Mouse (Mus musculus) forebrain, postnatal 0 days (tissue): ENCODE data around the gene Prr36. TPM values are rescaled to one million over a fixed set of nuclear protein-coding genes. Genes with fewer than 3 reads are reported as not detected.

Experiments
- ATAC-seq: fragments of 200-750 bp; cut with Nextera tagmentation; 2 replicates; pipeline ENCODE4 v1.8.0; 2017; ENCODE audit warnings: mild to moderate bottlenecking, moderate library complexity
- DNase-seq: peaks from one replicate; pipeline ENCODE4 v3.0.0-alpha.2; 2015
- H3K27ac ChIP-seq: fragments of 300-500 bp; sonication (generic); 2 replicates; pipeline ENCODE4 v1.5.1; 2014; ENCODE audit warnings: low read depth, mild to moderate bottlenecking, antibody characterized with exemption, low read length, moderate library complexity, mixed read lengths
- H3K27me3 ChIP-seq: fragments of 300-500 bp; sonication (generic); 2 replicates; pipeline ENCODE4 v1.6.1; 2014; ENCODE audit warnings: mild to moderate bottlenecking, low read length, mixed read lengths; ENCODE audit not compliant: insufficient read depth
- H3K36me3 ChIP-seq: fragments of 300-500 bp; sonication (generic); 2 replicates; pipeline ENCODE4 v1.6.1; 2014; ENCODE audit warnings: mild to moderate bottlenecking, moderate library complexity; ENCODE audit not compliant: insufficient read depth
- H3K4me1 ChIP-seq: fragments of 300-500 bp; sonication (generic); 2 replicates; pipeline ENCODE4 v1.6.1; 2014; ENCODE audit warnings: antibody characterized with exemption; ENCODE audit not compliant: insufficient read depth
- H3K4me2 ChIP-seq: fragments of 300-500 bp; sonication (generic); 2 replicates; pipeline ENCODE4 v1.6.1; 2014; ENCODE audit warnings: low read depth, mild to moderate bottlenecking, moderate library complexity
- H3K4me3 ChIP-seq: fragments of 300-500 bp; sonication (generic); 2 replicates; pipeline ENCODE4 v1.5.1; 2014; ENCODE audit warnings: low read depth, low read length, mixed read lengths
- H3K9ac ChIP-seq: fragments of 300-500 bp; sonication (generic); 2 replicates; pipeline ENCODE4 v1.6.1; 2014; ENCODE audit warnings: mild to moderate bottlenecking
- H3K9me3 ChIP-seq: fragments of 300-500 bp; sonication (generic); 2 replicates; pipeline ENCODE4 v1.6.1; 2016; ENCODE audit warnings: low read length
- CTCF ChIP-seq: sonication (generic); IDR thresholded peaks from 2 replicates; pipeline ENCODE4 v1.5.1; 2016; ENCODE audit warnings: antibody characterized with exemption, control low read depth, low read depth
- WGBS: fragments of 180-500 bp; shearing (Covaris S2); extraction: QIAGEN DNeasy Blood & Tissue Kit; methylation state at CpG from one replicate; pipeline ENCODE4 v1.1.7; 2014; 5-methylcytosine and 5-hydroxymethylcytosine counted together
- polyA plus RNA-seq: library from polyadenylated mRNA; unstranded; fragments of >200 nt; fragmentation: Nextera tagmentation; extraction: Ambion mirVana; gene quantifications from 2 replicates; pipeline ENCODE4 v1.2.1, GENCODE M21; 2015
- total RNA-seq: library from RNA; depleted of rRNA; stranded (reverse); fragments of >200 nt; gene quantifications from 2 replicates; pipeline ENCODE4 v1.2.3, GENCODE M21; 2014

Prr36 gene
- total and polyA plus RNA-seq, 2 experiments from 2014 or later: 14.8 to 37.2 TPM

GRCm38 (mm10) chr8:4213210-4214005 lies 3.9 kb downstream of the Prr36 start:
- H3K4me2 ChIP-seq: peak overlapping the region; percentile 85

GRCm38 (mm10) chr8:4212809-4213209 lies 4.5 kb downstream of the Prr36 start:
- Histone ChIP-seq H3K9ac (peak overlapping the region; percentile 56), H3K4me1 (peaks cover 26% of the 10 kb centered on the region), H3K27me3 (no peaks in the 10 kb centered on the region), H3K4me3 (peak overlapping the region; percentile 39), H3K9me3 (no peaks in the 10 kb centered on the region), H3K4me2 (peak overlapping the region; percentile 85), H3K27ac (peak overlapping the region; percentile 57; the same call in 1 of the 2 replicates), H3K36me3 (peaks cover 20% of the 10 kb centered on the region)
- 3% methylated on average over 25 of the region's 25 CpGs for WGBS
- TF ChIP-seq CTCF: no peak
- peak; percentile 46 for DNase-seq
- ATAC-seq: no peak

More at GRCm38 (mm10) chr8:4213210-4214005, 3.9 kb downstream of the Prr36 start:
- peak; percentile 1; the same call in 1 of the 2 replicates for ATAC-seq
- Histone ChIP-seq H3K9me3 (no peaks in the 10 kb centered on the region), H3K4me3 (peak overlapping the region; percentile 39), H3K9ac (peak overlapping the region; percentile 56), H3K36me3 (peaks cover 20% of the 10 kb centered on the region), H3K27ac (0 out of 2 replicates have a peak overlapping the region, but pooled peaks have one; percentile 57), H3K4me1 (peaks cover 26% of the 10 kb centered on the region), H3K27me3 (no peaks in the 10 kb centered on the region)
- 13% methylated on average over 18 of the region's 18 CpGs for WGBS
- DNase-seq: peak; percentile 50
- TF ChIP-seq CTCF: no peak

DNA sequence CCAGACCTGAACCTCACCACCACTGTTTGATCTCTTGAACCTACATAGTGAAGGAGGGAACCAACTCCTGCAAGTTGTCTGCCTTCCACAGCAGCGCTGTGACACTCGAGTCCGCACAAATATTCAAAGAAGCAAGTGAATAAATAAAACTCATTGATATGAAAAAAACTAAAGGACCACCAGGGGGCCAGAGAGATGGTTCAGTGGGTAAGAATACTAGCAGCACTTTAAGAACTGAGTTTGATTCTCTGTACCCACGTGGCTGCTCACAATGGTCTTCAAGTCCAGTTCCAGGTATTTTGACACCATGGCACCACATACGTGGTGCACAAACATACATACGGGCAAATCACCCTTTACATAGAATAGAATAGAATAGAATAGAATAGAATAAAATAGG lies 6.2 kb downstream of the Prr36 start:
- H3K27ac ChIP-seq: no peak overlapping the region
- 64% methylated on average over 6 of the region's 6 CpGs for WGBS
- no peak overlapping the region for H3K9ac ChIP-seq
- TF ChIP-seq CTCF: peak; percentile 55
- no peaks in the 10 kb centered on the region for H3K27me3 ChIP-seq
- no peak overlapping the region for H3K4me3 ChIP-seq
- ATAC-seq (no peak), DNase-seq (peak; percentile 27)
- H3K4me2 ChIP-seq: no peak overlapping the region
- H3K9me3 ChIP-seq: no peaks in the 10 kb centered on the region
- H3K36me3 ChIP-seq: peaks cover 35% of the 10 kb centered on the region
- H3K4me1 ChIP-seq: peaks cover 26% of the 10 kb centered on the region

DNA sequence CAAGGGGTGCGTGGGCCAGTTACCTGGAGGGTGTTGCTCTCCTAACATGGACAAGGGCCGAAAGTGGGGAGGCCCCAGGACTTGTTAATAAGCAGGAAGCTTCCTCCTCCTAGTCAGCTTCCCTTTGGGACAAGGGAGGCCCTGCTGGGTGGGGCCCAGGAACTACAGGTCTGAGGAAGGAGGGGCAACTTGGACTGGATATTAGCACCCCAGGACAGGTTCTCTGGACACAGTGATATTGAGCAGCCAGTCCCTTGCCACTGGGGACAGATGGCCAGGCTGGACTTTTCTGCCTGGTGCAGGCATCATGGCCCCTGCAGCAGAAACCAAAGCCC lies 10.3 kb downstream of the Prr36 start:
- H3K4me2 ChIP-seq: no peak overlapping the region
- ATAC-seq: no peak; the same call in 1 of the 2 replicates
- no peak overlapping the region for H3K27ac ChIP-seq
- H3K27me3 ChIP-seq: no peaks in the 10 kb centered on the region
- H3K9ac ChIP-seq: no peak overlapping the region
- H3K9me3 ChIP-seq: no peaks in the 10 kb centered on the region
- WGBS: 67% methylated on average over 2 of the region's 2 CpGs
- H3K36me3 ChIP-seq: peaks cover 66% of the 10 kb centered on the region
- H3K4me1 ChIP-seq: no peaks in the 10 kb centered on the region
- no peak for DNase-seq
- no peak overlapping the region for H3K4me3 ChIP-seq
- no peak for TF ChIP-seq CTCF

- ATAC-seq (peak; percentile 6), DNase-seq (peak; percentile 34)
- Histone ChIP-seq H3K4me1 (no peaks in the 10 kb centered on the region), H3K27ac (no peak overlapping the region), H3K36me3 (peaks cover 71% of the 10 kb centered on the region), H3K9me3 (no peaks in the 10 kb centered on the region), H3K4me3 (no peak overlapping the region), H3K27me3 (no peaks in the 10 kb centered on the region), H3K9ac (0 out of 2 replicates have a peak overlapping the region, but pooled peaks have one; percentile 14), H3K4me2 (no peak overlapping the region)
- 19% methylated on average over 44 of the region's 44 CpGs for WGBS
- TF ChIP-seq CTCF: no peak
Measured at GRCm38 (mm10) chr8:4206182-4207015, 10.9 kb downstream of the Prr36 start.

- Histone ChIP-seq H3K4me1 (no peaks in the 10 kb centered on the region), H3K27me3 (no peaks in the 10 kb centered on the region), H3K36me3 (peaks cover 75% of the 10 kb centered on the region), H3K4me3 (no peak overlapping the region), H3K9me3 (no peaks in the 10 kb centered on the region), H3K27ac (no peak overlapping the region), H3K9ac (0 out of 2 replicates have a peak overlapping the region, but pooled peaks have one; percentile 14), H3K4me2 (no peak overlapping the region)
- ATAC-seq (0 out of 2 replicates have a peak, but pooled peaks have one; percentile 0), DNase-seq (peak; percentile 32)
- TF ChIP-seq CTCF: no peak
- 30% methylated on average over 38 of the region's 38 CpGs for WGBS
Measured at GRCm38 (mm10) chr8:4205246-4206123, 11.8 kb downstream of the Prr36 start.
